Mouse (Mus musculus) embryonic fibroblast, embryonic 13.5 days (primary cell): ENCODE data around the gene Fcer2a.

Experiments used
- CTCF ChIP-seq: IDR thresholded peaks from 2 replicates; pipeline ENCODE4 v1.5.1; 2011; ENCODE audit warnings: mild to moderate bottlenecking, control low read depth, low read length, moderate library complexity, borderline replicate concordance; ENCODE audit not compliant: insufficient read depth
- POLR2A ChIP-seq: IDR thresholded peaks from 2 replicates; pipeline ENCODE4 v1.6.1; 2011; ENCODE audit warnings: low read depth, mild to moderate bottlenecking, control low read depth, low read length, moderate library complexity

- no peak for TF ChIP-seq POLR2A
- no peak for TF ChIP-seq CTCF
Observed at GRCm38 (mm10) chr8:3648990-3649389, 45.0 kb downstream of the Fcer2a start.
